Mouse (Mus musculus): Measurements from ENCODE around the gene Csk. TPM values are rescaled to one million over a fixed set of nuclear protein-coding genes. Genes with fewer than 3 reads are reported as not detected.

Gene Csk
- polyA plus RNA-seq, 1 experiment from 2014 or later, result 44.5 TPM

DNA sequence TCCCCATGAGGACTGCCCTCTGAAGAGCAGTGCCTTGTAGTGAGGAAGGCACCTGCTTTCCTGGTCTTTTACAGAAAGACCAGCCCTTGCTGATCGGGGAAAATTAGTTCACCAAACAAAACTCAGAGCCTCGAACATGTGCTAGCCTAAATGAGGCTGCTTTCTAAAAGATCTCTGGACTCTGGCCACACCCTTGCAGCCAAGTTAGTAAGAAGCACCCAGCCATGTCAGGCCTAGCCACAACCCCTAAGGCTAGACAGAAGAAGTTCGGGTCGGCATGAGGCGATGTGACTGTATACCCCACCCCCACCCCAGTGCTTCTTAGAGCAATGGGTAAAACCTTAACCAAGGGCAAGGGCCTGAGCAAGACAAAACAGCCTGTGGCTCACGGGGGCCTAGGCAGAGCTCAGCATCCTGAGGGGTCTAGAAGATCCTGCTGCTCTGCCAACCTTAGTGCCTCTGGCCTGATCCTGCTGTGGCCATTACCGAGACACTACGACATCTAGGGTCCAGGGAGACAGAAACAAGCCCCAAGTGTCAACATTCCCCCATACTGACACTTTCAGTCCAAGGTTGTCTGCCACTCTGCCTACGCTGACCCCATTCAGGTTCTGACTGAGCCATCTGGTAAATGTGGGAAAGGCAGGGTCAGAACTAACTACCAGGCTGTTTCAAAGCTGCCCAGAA, 10.1 kb downstream of the Csk start:
- H3K27ac ChIP-seq (replicated peaks), result no peak overlapping the region
- H3K36me3 ChIP-seq, result no peaks in the 10 kb centered on the region
- no peaks in the 10 kb centered on the region for H3K9me3 ChIP-seq
- no peaks in the 10 kb centered on the region for H3K27me3 ChIP-seq
- no peak for ATAC-seq (ENCODE audit: low FRiP score, low read depth)
- H3K4me3 ChIP-seq, result peak overlapping the region; percentile 95
- peak overlapping the region; percentile 97 for H3K4me2 ChIP-seq
- 70% methylated on average over 9 of the region's 9 CpGs for WGBS
- peaks cover 67% of the 10 kb centered on the region for H3K4me1 ChIP-seq (replicated peaks)
- peak overlapping the region; percentile 99 for H3K9ac ChIP-seq

DNA sequence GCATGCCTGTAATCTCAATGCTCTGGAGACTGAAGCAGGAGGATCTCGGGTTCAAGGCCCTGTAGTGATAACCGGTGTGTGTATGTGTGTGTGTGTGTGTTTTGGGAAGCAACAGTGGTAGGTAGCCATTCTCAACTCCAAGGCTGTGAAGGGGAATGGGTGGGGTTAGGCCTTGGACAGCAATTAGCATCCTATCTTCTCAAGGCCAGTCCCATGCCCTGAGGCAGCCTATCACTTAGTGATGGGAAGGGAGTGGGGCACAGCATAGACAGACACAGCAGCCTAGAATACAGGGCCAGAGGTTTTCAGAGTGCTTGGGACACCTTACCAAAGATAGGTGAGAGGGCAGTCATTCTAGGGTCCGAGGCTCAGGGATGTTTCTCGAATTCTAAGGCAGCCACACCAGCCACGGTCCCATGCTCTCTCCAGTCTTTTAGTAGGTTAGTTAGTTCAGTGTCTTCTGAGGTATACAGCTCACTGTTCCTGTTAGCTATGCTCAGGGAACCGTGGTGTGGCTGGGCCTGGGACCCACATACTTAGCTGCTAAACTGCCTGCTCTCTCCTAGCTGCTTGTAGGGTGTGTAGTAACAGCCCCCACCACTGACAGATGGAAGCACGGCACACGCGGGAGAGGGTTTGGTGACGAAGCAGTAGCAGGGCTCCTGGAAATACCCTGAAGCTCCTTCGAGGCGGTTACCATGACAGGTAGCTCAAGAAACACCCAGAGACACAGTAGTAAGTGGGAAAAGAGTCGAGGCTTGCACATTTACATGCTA, 11.5 kb downstream of the Csk start:
- ATAC-seq (ENCODE audit: low FRiP score, low read depth), result no peak
- no peak overlapping the region for H3K9ac ChIP-seq
- no peaks in the 10 kb centered on the region for H3K27me3 ChIP-seq
- peaks cover 80% of the 10 kb centered on the region for H3K4me1 ChIP-seq (replicated peaks)
- H3K4me3 ChIP-seq, result no peak overlapping the region
- WGBS, result 82% methylated on average over 13 of the region's 13 CpGs
- peak overlapping the region; percentile 97; the same call in 1 of the 2 replicates for H3K4me2 ChIP-seq
- H3K36me3 ChIP-seq, result no peaks in the 10 kb centered on the region
- H3K27ac ChIP-seq (replicated peaks), result no peak overlapping the region
- H3K9me3 ChIP-seq, result no peaks in the 10 kb centered on the region

GRCm38 (mm10) chr9:57641022-57641421, 12.4 kb downstream of the Csk start:
- Histone ChIP-seq H3K27me3 (no peaks in the 10 kb centered on the region), H3K27ac (replicated peaks) (no peak overlapping the region), H3K4me2 (0 out of 2 replicates have a peak overlapping the region, but pooled peaks have one; percentile 36), H3K9me3 (no peaks in the 10 kb centered on the region), H3K36me3 (no peaks in the 10 kb centered on the region), H3K4me3 (no peak overlapping the region), H3K9ac (peak overlapping the region; percentile 5; the same call in 1 of the 2 replicates), H3K4me1 (replicated peaks) (peaks cover 81% of the 10 kb centered on the region)
- WGBS, result 71% methylated on average over 1 of the region's 1 CpGs
- ATAC-seq (ENCODE audit: low FRiP score, low read depth), result no peak

- no peak for ATAC-seq (ENCODE audit: low FRiP score, low read depth)
- WGBS, result 33% methylated on average over 15 of the region's 15 CpGs
- peaks cover 77% of the 10 kb centered on the region for H3K4me1 ChIP-seq (replicated peaks)
- peak overlapping the region; percentile 36 for H3K4me2 ChIP-seq
- no peaks in the 10 kb centered on the region for H3K9me3 ChIP-seq
- peak overlapping the region; percentile 20; the same call in 1 of the 2 replicates for H3K9ac ChIP-seq
- 0 out of 2 replicates have a peak overlapping the region, but pooled peaks have one; percentile 3 for H3K4me3 ChIP-seq
- H3K36me3 ChIP-seq, result no peaks in the 10 kb centered on the region
- peak overlapping the region; percentile 47; the same call in 1 of the 2 replicates for H3K27ac ChIP-seq (replicated peaks)
- H3K27me3 ChIP-seq, result no peaks in the 10 kb centered on the region
Measured at GRCm38 (mm10) chr9:57640384-57640783, 13.0 kb downstream of the Csk start.

GRCm38 (mm10) chr9:57639661-57640328, 13.6 kb downstream of the Csk start:
- 69% methylated on average over 5 of the region's 5 CpGs for WGBS

DNA sequence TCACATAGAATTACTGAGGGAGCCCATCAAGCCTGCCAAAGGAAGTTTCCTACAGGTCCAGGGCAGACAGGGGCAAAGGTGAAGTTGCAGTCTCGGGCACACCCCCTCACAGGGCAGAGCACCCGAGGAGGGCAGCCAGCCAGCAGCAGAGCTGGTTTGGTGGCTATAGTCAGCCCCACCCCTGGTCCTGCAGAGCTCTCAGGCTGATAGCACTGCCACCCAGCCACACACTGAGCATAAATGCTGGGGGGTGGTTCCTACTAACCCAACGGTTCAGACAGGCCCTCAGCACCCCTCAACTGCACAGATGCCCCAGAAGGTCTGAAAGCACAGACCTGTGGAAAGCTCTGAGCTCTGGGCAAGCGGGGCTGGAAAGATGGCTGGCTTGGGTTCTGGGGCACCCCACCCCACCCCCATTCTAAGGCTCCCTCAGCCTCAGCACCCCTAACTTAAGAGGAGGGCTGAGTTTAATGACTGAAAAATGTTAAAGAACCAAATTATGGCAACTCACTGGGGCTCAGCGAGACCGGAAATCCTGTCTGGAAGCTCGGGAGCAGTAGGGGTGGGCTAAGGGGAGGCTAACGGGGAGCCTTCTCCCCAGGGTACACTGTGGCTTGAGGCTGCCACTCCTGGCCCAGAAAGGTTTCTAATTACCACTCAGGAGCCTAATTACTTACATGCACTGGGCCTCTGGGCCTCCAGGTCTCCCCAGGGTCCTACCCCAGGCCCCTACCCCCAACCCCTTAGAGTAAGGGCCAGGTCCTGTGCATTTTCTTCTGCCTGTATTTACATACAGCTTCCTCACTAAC, 14.6 kb downstream of the Csk start:
- no peaks in the 10 kb centered on the region for H3K36me3 ChIP-seq
- H3K4me1 ChIP-seq (replicated peaks), result peaks cover 78% of the 10 kb centered on the region
- no peak overlapping the region for H3K4me3 ChIP-seq
- peak overlapping the region; percentile 46; the same call in 1 of the 2 replicates for H3K27ac ChIP-seq (replicated peaks)
- 43% methylated on average over 8 of the region's 8 CpGs for WGBS
- H3K9ac ChIP-seq, result no peak overlapping the region
- H3K4me2 ChIP-seq, result peak overlapping the region; percentile 16
- no peak for ATAC-seq (ENCODE audit: low FRiP score, low read depth)
- no peaks in the 10 kb centered on the region for H3K9me3 ChIP-seq
- H3K27me3 ChIP-seq, result no peaks in the 10 kb centered on the region

More at GRCm38 (mm10) chr9:57639661-57640328, 13.6 kb downstream of the Csk start:
- peak overlapping the region; percentile 47; the same call in 1 of the 2 replicates for H3K27ac ChIP-seq (replicated peaks)
- peaks cover 77% of the 10 kb centered on the region for H3K4me1 ChIP-seq (replicated peaks)
- no peaks in the 10 kb centered on the region for H3K36me3 ChIP-seq
- no peaks in the 10 kb centered on the region for H3K27me3 ChIP-seq
- ATAC-seq (ENCODE audit: low FRiP score, low read depth), result no peak
- H3K4me3 ChIP-seq, result no peak overlapping the region
- no peaks in the 10 kb centered on the region for H3K9me3 ChIP-seq
- 0 out of 2 replicates have a peak overlapping the region, but pooled peaks have one; percentile 20 for H3K9ac ChIP-seq
- H3K4me2 ChIP-seq, result peak overlapping the region; percentile 36

GRCm38 (mm10) chr9:57637741-57638322, 15.6 kb downstream of the Csk start:
- 55% methylated on average over 6 of the region's 6 CpGs for WGBS
- H3K4me2 ChIP-seq, result no peak overlapping the region
- H3K27me3 ChIP-seq, result no peaks in the 10 kb centered on the region
- no peaks in the 10 kb centered on the region for H3K9me3 ChIP-seq
- no peaks in the 10 kb centered on the region for H3K36me3 ChIP-seq
- ATAC-seq (ENCODE audit: low FRiP score, low read depth), result peak; percentile 20; the same call in 1 of the 2 replicates
- H3K4me1 ChIP-seq (replicated peaks), result peaks cover 73% of the 10 kb centered on the region
- 0 out of 2 replicates have a peak overlapping the region, but pooled peaks have one; percentile 5 for H3K9ac ChIP-seq
- peak overlapping the region; percentile 53 for H3K27ac ChIP-seq (replicated peaks)
- H3K4me3 ChIP-seq, result no peak overlapping the region

GRCm38 (mm10) chr9:57637272-57637671, 16.2 kb downstream of the Csk start:
- peaks cover 68% of the 10 kb centered on the region for H3K4me1 ChIP-seq (replicated peaks)
- 75% methylated on average over 3 of the region's 3 CpGs for WGBS

DNA sequence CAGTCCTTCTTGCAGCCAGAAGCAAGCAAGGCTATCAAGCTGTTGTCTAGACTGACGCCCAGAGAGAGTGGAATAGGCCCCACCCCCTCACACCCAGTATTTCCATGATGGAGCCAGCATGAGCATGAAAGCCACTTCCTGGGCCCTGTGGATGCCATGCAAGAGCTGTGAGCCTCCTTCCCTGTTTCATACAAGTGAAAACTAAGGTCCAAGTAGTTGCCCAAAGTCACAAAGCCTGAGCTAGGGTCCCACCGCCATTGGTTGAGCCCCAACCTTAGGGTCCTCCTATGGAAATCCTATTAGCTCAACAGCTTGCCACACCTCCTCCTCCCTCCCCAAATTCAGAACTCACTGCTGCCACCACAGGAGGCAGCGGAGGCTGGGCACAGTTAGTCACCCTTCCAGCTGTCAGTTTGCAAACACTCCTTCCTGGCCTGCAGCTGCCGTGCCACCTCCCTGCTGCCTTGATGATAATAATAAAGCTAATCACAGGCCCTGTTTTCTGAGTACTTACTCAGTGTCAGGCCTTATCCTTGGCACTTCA, 19.9 kb downstream of the Csk start:
- no peak overlapping the region for H3K9ac ChIP-seq
- no peak overlapping the region for H3K27ac ChIP-seq (replicated peaks)
- H3K4me1 ChIP-seq (replicated peaks), result peaks cover 33% of the 10 kb centered on the region
- peaks cover 16% of the 10 kb centered on the region for H3K36me3 ChIP-seq
- WGBS, result 48% methylated on average over 4 of the region's 4 CpGs
- no peak overlapping the region for H3K4me2 ChIP-seq
- no peaks in the 10 kb centered on the region for H3K27me3 ChIP-seq
- no peak overlapping the region for H3K4me3 ChIP-seq
- no peak for ATAC-seq (ENCODE audit: low FRiP score, low read depth)
- H3K9me3 ChIP-seq, result no peaks in the 10 kb centered on the region

More at GRCm38 (mm10) chr9:57637272-57637671, 16.2 kb downstream of the Csk start:
- Histone ChIP-seq H3K36me3 (no peaks in the 10 kb centered on the region), H3K27ac (replicated peaks) (0 out of 2 replicates have a peak overlapping the region, but pooled peaks have one; percentile 53), H3K4me3 (no peak overlapping the region), H3K9ac (no peak overlapping the region), H3K9me3 (no peaks in the 10 kb centered on the region), H3K4me2 (no peak overlapping the region), H3K27me3 (no peaks in the 10 kb centered on the region)
- ATAC-seq (ENCODE audit: low FRiP score, low read depth), result no peak

DNA sequence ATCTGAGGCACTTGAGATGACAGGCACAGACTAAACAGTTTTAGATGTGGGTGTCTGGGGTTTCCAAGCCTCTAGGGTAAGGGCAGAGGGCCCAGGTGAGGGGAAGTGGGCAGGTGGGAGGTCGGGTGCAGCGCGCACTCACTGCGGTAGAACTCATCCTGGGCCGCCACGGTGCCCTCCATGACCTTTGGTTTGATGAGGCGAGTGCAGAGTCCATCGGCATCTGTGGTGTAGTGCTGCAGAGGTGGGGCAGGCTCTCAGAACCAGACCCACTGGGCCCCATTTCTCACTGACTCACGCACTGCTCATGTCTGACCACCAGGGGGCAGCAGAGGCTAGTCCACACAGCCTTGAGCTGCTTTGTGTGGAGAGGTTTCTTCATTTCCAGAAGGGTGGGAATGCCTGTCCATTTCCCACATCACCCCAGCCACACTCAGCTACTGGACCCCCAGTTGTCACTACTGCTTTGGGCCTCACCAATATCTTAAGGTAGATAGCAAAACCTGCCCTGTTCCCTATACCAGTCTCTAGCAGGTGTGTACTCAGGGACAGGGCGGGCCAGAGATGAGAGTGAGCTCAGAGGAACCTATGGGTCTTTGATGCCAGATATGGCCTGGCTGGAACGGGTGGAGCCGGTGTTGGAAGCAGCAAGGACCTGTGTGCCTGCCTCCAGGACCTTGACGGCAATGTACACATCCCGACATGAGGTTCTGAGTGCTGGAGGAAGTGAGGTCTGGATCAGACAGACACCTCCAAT, 24.1 kb downstream of the Csk start:
- peaks cover 13% of the 10 kb centered on the region for H3K4me1 ChIP-seq (replicated peaks)
- H3K27ac ChIP-seq (replicated peaks), result no peak overlapping the region
- 77% methylated on average over 14 of the region's 14 CpGs for WGBS
- H3K4me2 ChIP-seq, result no peak overlapping the region
- no peaks in the 10 kb centered on the region for H3K27me3 ChIP-seq
- H3K4me3 ChIP-seq, result no peak overlapping the region
- no peak overlapping the region for H3K9ac ChIP-seq
- H3K9me3 ChIP-seq, result no peaks in the 10 kb centered on the region
- peaks cover 52% of the 10 kb centered on the region for H3K36me3 ChIP-seq
- ATAC-seq (ENCODE audit: low FRiP score, low read depth), result peak; percentile 59; the same call in 1 of the 2 replicates
